In genomic region chr12:52637506-52638249, GRCm38 (mm10) we compare ENCODE assay signal across 8 mouse cellular contexts.
A peak's percentile ranks its signal among the peaks of the same experiment; 100 is the strongest.
DNase-seq lines count a peak whose midpoint lies in the region; ATAC-seq and TF ChIP-seq lines count a peak whose summit lies in the region.

No protein-coding gene starts in this region.

- no peak overlapping the region for H3K4me3 ChIP-seq in forebrain, embryonic 11.5 days (ENCODE audit: low read depth, low read length)
- no peak overlapping the region for H3K4me3 ChIP-seq in heart, embryonic 16.5 days (ENCODE audit: low read length)
- no peak overlapping the region for H3K4me3 ChIP-seq in liver, postnatal 0 days (ENCODE audit: low read depth, low read length)

- H3K4me1 ChIP-seq in forebrain, embryonic 11.5 days (replicated peaks; ENCODE audit: control insufficient read depth, insufficient read depth, low read length): no peaks in the 10 kb centered on the region
- H3K4me1 ChIP-seq in heart, embryonic 16.5 days (ENCODE audit: control insufficient read depth, insufficient read depth, low read length): no peaks in the 10 kb centered on the region; the same call in 1 of the 2 replicates
- H3K4me1 ChIP-seq in liver, postnatal 0 days (ENCODE audit: insufficient read depth): no peaks in the 10 kb centered on the region

- H3K36me3 ChIP-seq in forebrain, embryonic 11.5 days (ENCODE audit: control insufficient read depth, insufficient read depth, low read length): no peaks in the 10 kb centered on the region
- no peaks in the 10 kb centered on the region for H3K36me3 ChIP-seq in heart, embryonic 16.5 days (ENCODE audit: control insufficient read depth, insufficient read depth)
- H3K36me3 ChIP-seq in liver, postnatal 0 days (replicated peaks; ENCODE audit: insufficient read depth, low read length): no peaks in the 10 kb centered on the region

- no peak overlapping the region for H3K4me2 ChIP-seq in forebrain, embryonic 11.5 days (ENCODE audit: low read depth, low read length, severe bottlenecking)
- no peak overlapping the region for H3K4me2 ChIP-seq in heart, embryonic 16.5 days (ENCODE audit: low read depth, low read length)
- H3K4me2 ChIP-seq in liver, postnatal 0 days (ENCODE audit: low read depth, low read length): no peak overlapping the region

- no peak overlapping the region for H3K27ac ChIP-seq in forebrain, embryonic 11.5 days (ENCODE audit: low read depth, low read length)
- H3K27ac ChIP-seq in heart, embryonic 16.5 days (ENCODE audit: low read length): no peak overlapping the region
- no peak overlapping the region for H3K27ac ChIP-seq in liver, postnatal 0 days (ENCODE audit: low read depth)

- TF ChIP-seq CTCF in liver, postnatal 0 days (IDR thresholded peaks at IDR 0.05; ENCODE audit: low read depth): peak; percentile 62

- no peak for TF ChIP-seq EP300 in liver, postnatal 0 days (IDR thresholded peaks at IDR 0.05; ENCODE audit: low read depth)

- peak; percentile 57 for DNase-seq in Muller cell, postnatal 12 days (ENCODE audit: inconsistent ontology term)
- DNase-seq in brain, embryonic 18.5 days (ENCODE audit: low read depth, low spot score): peak; percentile 37
- peak; percentile 51 for DNase-seq in forebrain, embryonic 11.5 days (ENCODE audit: low spot score)
- peak; percentile 66 to 67 for DNase-seq in kidney, postnatal 25 days
- DNase-seq in liver, postnatal 0 days: peak; percentile 42
- peak; percentile 68 for DNase-seq in retina, postnatal 1 day

- no peak overlapping the region for H3K9ac ChIP-seq in forebrain, embryonic 11.5 days (ENCODE audit: low read length)
- 0 out of 2 replicates have a peak overlapping the region, but pooled peaks have one; percentile 27 for H3K9ac ChIP-seq in heart, embryonic 16.5 days (ENCODE audit: low read length)
- no peak overlapping the region for H3K9ac ChIP-seq in liver, postnatal 0 days (replicated peaks)

- no peaks in the 10 kb centered on the region for H3K27me3 ChIP-seq in forebrain, embryonic 11.5 days (ENCODE audit: control insufficient read depth, insufficient read depth, low read length)
- H3K27me3 ChIP-seq in heart, embryonic 16.5 days (ENCODE audit: control insufficient read depth, insufficient read depth, low read length): no peaks in the 10 kb centered on the region
- no peaks in the 10 kb centered on the region for H3K27me3 ChIP-seq in liver, postnatal 0 days (ENCODE audit: insufficient read depth, low read length)

- ATAC-seq in forebrain, embryonic 11.5 days (replicated peaks; ENCODE audit: low FRiP score): no peak
- no peak for ATAC-seq in heart, embryonic 16.5 days (replicated peaks; ENCODE audit: extremely low read depth, insufficient read depth, low FRiP score)
- no peak for ATAC-seq in liver, postnatal 0 days
- no peak for ATAC-seq in erythroid progenitor cell, adult 5-6 weeks (replicated peaks; ENCODE audit: low FRiP score, poor library complexity, severe bottlenecking)

- 63% methylated on average over 14 of the region's 14 CpGs for WGBS in forebrain, embryonic 11.5 days
- 51% methylated on average over 14 of the region's 14 CpGs for WGBS in heart, embryonic 16.5 days
- whole genome bisulfite sequencing in liver, postnatal 0 days (ENCODE audit: insufficient replicate concordance): 50% methylated on average over 14 of the region's 14 CpGs

- H3K9me3 ChIP-seq in forebrain, embryonic 11.5 days (ENCODE audit: control insufficient read depth, low read length): no peaks in the 10 kb centered on the region
- H3K9me3 ChIP-seq in heart, embryonic 16.5 days (replicated peaks; ENCODE audit: control insufficient read depth, low read length): no peaks in the 10 kb centered on the region
- no peaks in the 10 kb centered on the region for H3K9me3 ChIP-seq in liver, postnatal 0 days (ENCODE audit: low read length)
